Mouse (Mus musculus) urinary bladder, postnatal 10 days (tissue): ENCODE data around the gene Ptrh2.
"Not testable (repeated sequence)": the region's sequence is repeated elsewhere in the genome, so short reads cannot be mapped to it uniquely, and the experiment has no call there.

Experiments
- DNase-seq: peaks from one replicate; pipeline ENCODE4 v3.0.0; 2022; ENCODE audit warnings: low spot score

Gene Ptrh2

DNA sequence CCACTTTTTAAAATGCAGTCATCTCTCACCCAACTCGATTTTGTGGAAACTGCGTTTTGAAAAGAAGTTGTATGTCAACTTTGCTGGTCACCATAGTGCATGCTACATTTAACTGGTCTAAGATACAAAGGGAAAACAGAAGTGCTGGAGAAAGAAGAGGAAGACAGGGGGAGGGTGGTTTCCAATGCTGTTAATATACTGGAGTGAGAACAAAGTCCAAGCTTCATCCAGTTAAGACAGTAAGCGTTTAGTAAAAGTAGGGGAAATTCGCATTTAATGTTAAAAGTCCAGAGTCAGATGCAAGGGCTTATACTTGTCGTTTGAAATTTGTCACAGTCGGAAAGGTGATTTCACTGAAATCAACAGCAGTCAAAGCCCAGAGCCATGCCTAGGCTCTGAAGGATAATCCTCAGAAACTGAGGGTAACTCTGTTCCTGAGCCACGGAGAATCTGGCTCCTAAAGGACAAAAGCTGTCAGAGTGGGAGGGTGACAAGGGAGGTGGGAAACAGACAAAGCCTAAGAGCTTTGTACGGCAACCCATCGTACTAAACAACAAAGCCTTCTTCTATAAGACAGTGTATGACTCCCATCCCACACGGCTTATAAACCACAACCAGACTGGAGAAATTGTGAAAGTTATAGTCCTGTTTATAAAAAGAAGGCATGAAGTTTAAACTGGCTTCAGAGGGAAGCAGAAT lies 50.6 kb downstream of the Ptrh2 start:
- no peak for DNase-seq

GRCm38 (mm10) chr11:86734993-86735392 lies 51.2 kb downstream of the Ptrh2 start:
- DNase-seq, result no peak

GRCm38 (mm10) chr11:86737301-86738000 lies 53.7 kb downstream of the Ptrh2 start:
- no peak for DNase-seq

GRCm38 (mm10) chr11:86738308-86738707 lies 54.5 kb downstream of the Ptrh2 start:
- not testable (repeated sequence) for DNase-seq

GRCm38 (mm10) chr11:86738956-86739355 lies 55.2 kb downstream of the Ptrh2 start:
- DNase-seq, result no peak

DNA sequence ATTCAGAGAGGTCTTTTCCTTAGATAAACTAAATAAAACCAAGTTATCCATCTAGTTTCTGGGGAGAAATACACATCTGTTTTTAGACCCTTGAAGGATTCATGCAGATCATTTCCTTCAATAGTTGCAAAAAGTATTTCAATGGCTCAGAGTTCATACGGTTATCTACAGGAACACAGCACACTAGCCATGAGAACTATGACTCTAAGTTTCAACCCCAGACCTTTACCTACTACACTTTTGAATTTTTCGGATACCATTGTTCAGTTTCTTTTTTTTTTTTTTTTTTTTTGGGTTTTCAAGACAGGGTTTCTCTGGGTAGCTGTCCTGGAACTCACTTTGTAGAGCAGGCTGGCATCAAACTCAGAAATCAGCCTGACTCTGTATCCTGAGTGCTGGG lies 55.7 kb downstream of the Ptrh2 start:
- no peak for DNase-seq

GRCm38 (mm10) chr11:86741505-86741904 lies 57.7 kb downstream of the Ptrh2 start:
- no peak for DNase-seq
